Mouse (Mus musculus) hindlimb bud, embryonic 11.5 days (tissue): ENCODE results near the gene Rft1.

Source experiments
- DNase-seq: peaks from one replicate; pipeline ENCODE4 v3.0.0-alpha.2; 2012; ENCODE audit warnings: low read depth, low spot score; ENCODE audit errors: extremely low spot score

Rft1 gene

DNA sequence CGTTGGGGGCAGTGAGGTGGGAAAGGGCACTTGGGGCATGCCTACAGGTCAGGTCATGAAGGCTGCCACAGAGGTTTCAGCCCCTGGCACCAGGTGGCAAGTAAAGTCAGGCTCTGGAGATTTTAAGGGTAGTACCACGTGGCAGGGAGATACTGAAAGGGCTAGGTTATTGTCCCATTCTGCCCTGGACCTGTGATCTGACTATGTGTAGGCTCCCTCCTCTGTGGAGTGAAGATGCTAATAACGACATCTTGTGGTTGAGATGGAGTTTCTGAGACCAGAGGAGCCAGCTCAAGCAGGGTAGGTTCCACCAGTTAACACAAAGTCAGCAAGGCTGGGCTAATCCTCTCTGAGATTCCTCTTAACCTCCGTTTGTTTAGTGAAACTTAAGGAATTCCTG lies 24.3 kb upstream of the Rft1 start:
- no peak for DNase-seq

DNA sequence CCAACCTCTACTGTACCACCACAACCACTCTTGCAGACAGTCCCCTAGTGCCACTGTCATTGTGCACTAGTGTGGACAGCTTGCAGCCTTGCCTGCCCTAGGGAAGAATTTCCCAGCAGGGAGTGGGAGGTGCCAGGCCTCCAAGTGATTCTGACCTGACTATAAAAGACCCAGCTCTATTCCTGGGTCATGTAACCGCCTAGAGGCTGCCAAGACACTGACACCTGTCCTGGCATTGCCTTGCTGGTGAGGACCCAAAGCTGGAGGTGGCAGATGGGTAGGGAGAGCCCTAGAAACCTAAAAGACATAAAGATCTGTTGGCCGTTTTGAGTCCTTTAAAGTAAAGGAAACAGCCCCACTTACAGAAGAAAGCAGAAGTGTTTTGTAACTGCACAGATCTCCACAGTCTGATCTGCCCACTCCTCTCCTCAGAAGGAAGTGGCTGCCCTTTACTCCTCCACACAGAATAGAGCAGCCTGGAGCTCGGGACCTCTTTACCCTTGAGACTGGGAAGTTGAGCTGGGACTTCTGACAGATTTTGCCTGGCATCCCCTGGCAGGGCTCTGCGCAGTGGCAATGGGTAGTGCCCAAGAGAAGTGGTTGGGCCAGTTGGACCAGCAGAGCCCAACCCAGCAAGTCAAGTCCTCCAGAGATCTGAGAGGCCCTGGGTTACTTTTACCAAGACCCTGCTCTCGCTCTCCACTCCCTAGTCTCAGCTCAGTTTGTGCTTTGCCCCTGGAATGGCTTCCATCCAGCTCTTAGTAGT lies 23.2 kb upstream of the Rft1 start:
- no peak for DNase-seq

DNA sequence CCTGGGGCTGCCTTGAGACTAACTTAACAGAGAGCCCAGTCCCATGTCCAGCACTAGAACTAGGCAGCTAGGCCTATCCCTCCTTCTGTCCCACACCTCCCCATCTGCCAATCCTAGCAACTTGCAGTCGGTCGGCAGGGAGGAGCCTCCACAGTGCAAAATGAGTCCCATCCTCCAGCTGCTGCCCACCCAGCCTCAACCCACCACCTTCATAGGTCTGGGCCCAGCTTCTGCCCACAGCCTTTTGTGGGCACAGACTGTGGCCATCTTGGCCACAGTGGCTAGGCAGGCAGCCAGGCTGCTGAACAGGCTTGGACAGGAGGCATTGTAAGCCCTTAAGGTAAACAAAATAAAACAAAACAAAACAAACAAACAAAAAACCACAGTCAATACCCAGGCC lies 22.3 kb upstream of the Rft1 start:
- no peak for DNase-seq

DNA sequence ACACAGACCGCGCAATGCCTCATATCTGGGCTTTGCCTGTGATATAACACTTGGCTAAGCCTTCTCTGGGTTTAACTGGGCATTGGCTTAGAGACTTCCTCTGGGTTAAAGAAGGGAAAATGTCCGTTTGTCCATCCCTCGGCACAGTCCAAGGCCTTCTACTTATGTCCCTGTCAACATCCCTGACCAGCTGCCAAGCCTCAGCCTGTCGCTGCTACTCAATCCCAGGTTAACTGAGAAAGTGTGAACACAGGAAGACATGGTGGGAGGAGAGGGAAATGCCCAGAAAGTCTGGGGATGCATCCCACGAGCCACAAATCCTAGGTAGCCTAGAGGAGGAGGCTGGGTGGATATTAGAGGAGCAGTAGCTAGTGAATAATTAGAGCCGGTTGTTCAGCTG lies 20.5 kb upstream of the Rft1 start:
- DNase-seq = no peak

GRCm38 (mm10) chr14:30634418-30634817 lies 19.7 kb upstream of the Rft1 start:
- no peak for DNase-seq

GRCm38 (mm10) chr14:30635219-30635910 lies 18.8 kb upstream of the Rft1 start:
- no peak for DNase-seq

- no peak for DNase-seq
Measured at GRCm38 (mm10) chr14:30636499-30636898, 17.7 kb upstream of the Rft1 start.

- no peak for DNase-seq
Measured at GRCm38 (mm10) chr14:30637087-30637486, 17.1 kb upstream of the Rft1 start.

DNA sequence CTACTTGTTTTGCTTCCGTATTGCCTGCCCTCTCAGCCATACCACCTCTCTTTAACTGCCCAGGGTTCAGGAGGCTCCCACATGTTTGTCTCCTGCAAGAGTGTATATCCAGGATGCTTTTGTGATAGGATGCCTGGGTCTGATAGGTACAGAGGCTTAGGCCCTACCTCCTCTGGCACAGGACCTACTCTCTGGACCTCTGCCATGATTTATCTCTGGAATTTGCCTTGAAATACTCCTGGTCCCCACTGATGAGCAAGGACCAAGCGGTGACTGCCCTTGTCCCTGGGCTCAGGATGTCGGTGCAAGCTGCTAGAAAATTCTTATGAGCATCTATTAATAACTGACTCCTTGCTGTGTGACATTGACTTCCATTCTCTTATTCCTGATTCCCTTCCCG lies 16.2 kb upstream of the Rft1 start:
- no peak for DNase-seq

DNA sequence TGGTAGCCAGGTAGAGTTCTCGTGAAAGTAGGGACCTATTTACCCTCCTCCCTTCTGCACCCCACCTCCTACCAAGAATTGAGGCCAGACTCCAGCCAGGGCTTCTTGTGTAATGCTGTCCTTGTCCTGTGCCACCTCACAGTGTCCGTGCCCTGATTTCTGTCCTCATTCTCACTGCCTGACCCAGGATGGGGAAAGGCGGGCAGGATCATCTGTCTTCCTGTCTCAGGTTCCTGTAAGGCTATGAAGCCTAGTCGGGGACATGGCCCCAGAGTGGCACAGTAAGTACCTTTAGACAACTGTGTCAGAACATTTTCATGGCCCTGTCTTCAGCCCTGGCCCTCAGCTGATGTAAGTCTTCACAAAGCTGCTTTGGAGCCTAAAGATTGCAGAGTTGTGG lies 15.5 kb upstream of the Rft1 start:
- no peak for DNase-seq

GRCm38 (mm10) chr14:30641748-30642147 lies 12.4 kb upstream of the Rft1 start:
- no peak for DNase-seq

DNA sequence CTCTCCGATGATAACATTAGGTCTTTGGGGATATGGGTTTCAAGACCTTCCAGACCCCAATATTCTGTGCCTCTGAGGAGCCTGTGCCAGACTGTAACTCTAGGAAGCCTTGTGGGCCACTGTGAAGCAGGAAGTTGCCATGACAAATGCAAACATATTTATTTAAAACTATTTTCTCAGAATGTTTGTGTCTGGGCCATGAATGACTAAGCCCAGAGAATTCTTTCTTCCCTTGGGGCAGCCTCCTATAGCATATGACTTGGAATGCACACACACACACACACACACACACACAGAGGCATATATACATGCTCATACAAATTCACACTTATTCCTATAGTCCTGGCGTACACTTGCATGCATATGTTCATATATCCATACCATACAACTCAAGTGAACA lies 10.1 kb upstream of the Rft1 start:
- DNase-seq = no peak

GRCm38 (mm10) chr14:30645066-30645465 lies 9.1 kb upstream of the Rft1 start:
- DNase-seq = no peak

- no peak for DNase-seq
Measured at GRCm38 (mm10) chr14:30646486-30646885, 7.7 kb upstream of the Rft1 start.

DNA sequence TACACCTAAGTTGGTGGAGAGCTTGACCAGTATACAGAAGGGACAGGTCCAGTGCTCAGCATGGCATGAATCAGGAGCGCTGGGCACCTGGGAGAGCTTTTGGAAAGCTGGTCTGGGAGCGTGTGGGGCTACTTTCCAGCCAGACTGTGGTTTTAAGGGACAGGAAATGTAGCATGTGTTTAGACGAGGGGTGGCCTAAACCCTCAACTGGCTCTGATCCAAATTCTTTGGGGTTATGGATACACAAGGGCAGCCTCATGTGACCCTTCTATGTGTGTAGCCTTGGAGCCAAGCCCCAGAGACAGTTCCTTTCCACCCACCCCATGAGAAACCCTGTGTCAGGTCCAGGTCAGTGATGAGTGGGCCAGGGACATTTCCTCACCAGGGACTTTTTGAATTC lies 5.7 kb upstream of the Rft1 start:
- no peak for DNase-seq

DNA sequence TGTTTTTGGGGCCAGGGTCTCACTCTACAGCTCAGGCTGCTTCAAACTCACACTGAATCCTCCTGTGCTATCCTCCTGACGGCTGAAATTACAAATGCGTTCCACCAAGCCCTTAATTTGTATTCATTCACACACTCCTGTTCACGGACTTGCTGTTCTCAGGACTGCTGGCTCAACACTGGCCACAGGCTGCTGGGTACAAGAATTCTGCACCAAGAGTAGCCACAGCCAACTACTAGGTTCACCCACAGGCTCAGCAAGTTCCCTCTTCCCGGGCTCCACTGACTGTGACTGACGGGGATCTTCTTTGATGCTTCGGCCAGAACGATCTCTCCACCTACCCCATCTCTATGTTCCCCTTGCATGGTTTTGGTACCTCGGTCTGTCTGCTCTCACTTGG lies 4.4 kb upstream of the Rft1 start:
- no peak for DNase-seq

DNA sequence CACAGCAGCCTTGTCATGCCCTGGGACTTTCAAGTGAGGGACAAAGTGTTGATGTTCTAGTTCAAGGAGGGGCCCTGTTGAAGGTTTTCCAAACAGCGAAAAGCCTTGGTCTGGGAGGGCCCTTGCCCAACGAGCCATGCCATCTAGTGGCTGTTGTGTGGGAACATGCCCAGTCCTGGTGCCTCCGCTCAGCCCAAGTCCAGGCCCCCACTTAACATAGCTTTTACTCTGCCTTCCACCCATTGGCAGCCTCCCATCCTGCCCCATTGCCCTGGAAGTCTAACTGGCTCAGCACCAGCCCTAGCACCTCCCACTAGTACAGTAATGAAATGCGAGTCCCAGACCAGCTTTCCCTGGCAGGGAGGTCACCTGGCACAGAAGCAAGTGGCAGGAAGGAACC lies 3.2 kb upstream of the Rft1 start:
- DNase-seq = no peak

- no peak for DNase-seq
Measured at GRCm38 (mm10) chr14:30654691-30655228, 600 bp downstream of the Rft1 start.

- no peak for DNase-seq
Measured at GRCm38 (mm10) chr14:30655531-30655930, 1.4 kb downstream of the Rft1 start.

- DNase-seq = no peak
Measured at GRCm38 (mm10) chr14:30666061-30666460, 11.9 kb downstream of the Rft1 start.

DNA sequence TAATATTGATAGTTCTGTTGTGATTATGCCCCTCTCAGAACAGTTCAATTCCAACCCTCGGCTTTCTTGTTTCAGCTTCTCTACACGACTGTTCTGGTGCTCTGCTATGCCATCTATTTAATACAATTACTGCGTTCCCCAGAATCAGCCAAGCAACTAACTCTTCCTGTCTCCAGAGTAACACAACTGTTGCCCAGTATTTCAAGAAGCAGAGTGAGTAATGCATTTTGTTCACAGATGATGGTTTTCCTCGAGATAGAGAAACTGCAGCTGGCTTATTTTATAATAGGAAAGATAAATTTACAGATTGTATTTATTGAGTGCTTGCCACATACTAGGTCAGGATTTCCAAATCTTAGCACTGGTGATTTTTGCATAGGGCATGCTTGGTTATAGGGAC lies 12.4 kb downstream of the Rft1 start:
- DNase-seq = no peak

- DNase-seq = no peak
Measured at GRCm38 (mm10) chr14:30670161-30670560, 16.0 kb downstream of the Rft1 start.
